Mouse (Mus musculus): ENCODE results near the gene Tmc8.

DNA sequence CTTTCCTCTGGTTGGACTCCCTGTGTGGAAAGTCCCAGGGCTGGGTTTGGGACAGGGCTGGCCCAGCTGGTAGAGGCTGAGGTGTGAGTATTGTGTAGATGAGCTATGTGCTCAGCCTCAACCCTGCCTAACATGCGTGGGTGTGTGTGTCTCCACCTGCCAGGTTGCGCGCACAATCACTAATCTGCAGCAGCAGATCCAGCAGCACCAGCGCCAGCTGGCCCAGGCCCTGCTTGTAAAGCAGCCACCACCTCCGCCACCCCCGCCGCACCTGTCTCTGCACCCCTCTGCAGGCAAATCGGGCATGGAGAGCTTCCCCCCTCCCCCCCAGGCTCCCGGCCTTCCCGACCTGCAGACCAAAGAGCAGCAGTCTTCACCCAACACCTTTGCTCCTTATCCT is 32.5 kb upstream of the Tmc8 start:
- no peak for TF ChIP-seq CTCF (conservative IDR thresholded peaks at IDR 0.05; ENCODE audit: insufficient read depth, insufficient read length, low read depth, low read length)
- no peak for TF ChIP-seq POLR2A (IDR thresholded peaks at IDR 0.05; ENCODE audit: low read depth, low read length)

Data from kidney, adult 2 months (tissue).